Mouse (Mus musculus): ENCODE results near the gene Gm44511. TPM values are rescaled to one million over a fixed set of nuclear protein-coding genes. Genes with fewer than 3 reads are reported as not detected.

Gene Gm44511
- polyA plus RNA-seq (2015; fragmentation: Nextera tagmentation; extraction: Ambion mirVana) = not detected in 2 replicates

- no peak within 1 kb of the TSS for H3K4me3 ChIP-seq (replicated peaks; ENCODE audit: low read depth, low read length)
- H3K27me3 ChIP-seq (ENCODE audit: insufficient read depth, low read length) = no peaks in the 10 kb centered on the region
- no peaks in the 10 kb centered on the region for H3K4me1 ChIP-seq (replicated peaks; ENCODE audit: insufficient read depth, low read length)
- no peaks in the 10 kb centered on the region for H3K9me3 ChIP-seq (replicated peaks; ENCODE audit: low read length)
- DNase-seq (ENCODE audit: low spot score) (no peak), ATAC-seq (replicated peaks; ENCODE audit: low FRiP score, low read depth) (no peak)
- WGBS = 87% methylated on average over 6 of the region's 6 CpGs
- H3K4me2 ChIP-seq (ENCODE audit: low read length) = no peak within 1 kb of the TSS
- H3K27ac ChIP-seq = no peak within 1 kb of the TSS
- no peaks in the 10 kb centered on the region for H3K36me3 ChIP-seq (ENCODE audit: insufficient read depth, low read length)
- TF ChIP-seq CTCF (IDR thresholded peaks at IDR 0.05; ENCODE audit: low read depth) = no peak
- no peak within 1 kb of the TSS for H3K9ac ChIP-seq (ENCODE audit: low read depth, low read length)
Observed at GRCm38 (mm10) chr6:128826132-128826531, at the start of gene Gm44511, which contains the start of gene Klrb1b. Gene Gm44511, minus strand, starts transcription at chr6:128826315. Gene Klrb1b, minus strand, starts transcription at chr6:128826331.

GRCm38 (mm10) chr6:128871910-128872610 lies 45.9 kb upstream of the Gm44511 start:
- ATAC-seq (replicated peaks; ENCODE audit: low FRiP score, low read depth) (no peak), DNase-seq (ENCODE audit: low spot score) (no peak)
- Histone ChIP-seq H3K27me3 (ENCODE audit: insufficient read depth, low read length) (no peaks in the 10 kb centered on the region), H3K9ac (ENCODE audit: low read depth, low read length) (no peak overlapping the region), H3K9me3 (replicated peaks; ENCODE audit: low read length) (no peaks in the 10 kb centered on the region), H3K4me1 (replicated peaks; ENCODE audit: insufficient read depth, low read length) (no peaks in the 10 kb centered on the region), H3K4me2 (ENCODE audit: low read length) (no peak overlapping the region), H3K36me3 (ENCODE audit: insufficient read depth, low read length) (no peaks in the 10 kb centered on the region), H3K4me3 (replicated peaks; ENCODE audit: low read depth, low read length) (no peak overlapping the region), H3K27ac (no peak overlapping the region)
- no peak for TF ChIP-seq CTCF (IDR thresholded peaks at IDR 0.05; ENCODE audit: low read depth)
- 87% methylated on average over 1 of the region's 1 CpGs for WGBS

GRCm38 (mm10) chr6:128868861-128869260 lies 42.7 kb upstream of the Gm44511 start:
- Histone ChIP-seq H3K4me3 (replicated peaks; ENCODE audit: low read depth, low read length) (no peak overlapping the region), H3K9ac (ENCODE audit: low read depth, low read length) (no peak overlapping the region), H3K9me3 (replicated peaks; ENCODE audit: low read length) (no peaks in the 10 kb centered on the region), H3K4me2 (ENCODE audit: low read length) (no peak overlapping the region), H3K27ac (no peak overlapping the region), H3K27me3 (ENCODE audit: insufficient read depth, low read length) (no peaks in the 10 kb centered on the region), H3K4me1 (replicated peaks; ENCODE audit: insufficient read depth, low read length) (no peaks in the 10 kb centered on the region), H3K36me3 (ENCODE audit: insufficient read depth, low read length) (no peaks in the 10 kb centered on the region)
- ATAC-seq (replicated peaks; ENCODE audit: low FRiP score, low read depth) (no peak), DNase-seq (ENCODE audit: low spot score) (no peak)
- 30% methylated on average over 3 of the region's 3 CpGs for WGBS
- no peak for TF ChIP-seq CTCF (IDR thresholded peaks at IDR 0.05; ENCODE audit: low read depth)

GRCm38 (mm10) chr6:128857976-128858375 lies 31.9 kb upstream of the Gm44511 start:
- Histone ChIP-seq H3K27ac (no peak overlapping the region), H3K4me3 (replicated peaks; ENCODE audit: low read depth, low read length) (no peak overlapping the region), H3K4me1 (replicated peaks; ENCODE audit: insufficient read depth, low read length) (no peaks in the 10 kb centered on the region; the same call in 1 of the 2 replicates), H3K36me3 (ENCODE audit: insufficient read depth, low read length) (no peaks in the 10 kb centered on the region), H3K9me3 (replicated peaks; ENCODE audit: low read length) (no peaks in the 10 kb centered on the region), H3K9ac (ENCODE audit: low read depth, low read length) (no peak overlapping the region), H3K27me3 (ENCODE audit: insufficient read depth, low read length) (no peaks in the 10 kb centered on the region), H3K4me2 (ENCODE audit: low read length) (no peak overlapping the region)
- no peak for ATAC-seq (replicated peaks; ENCODE audit: low FRiP score, low read depth)
- no peak for TF ChIP-seq CTCF (IDR thresholded peaks at IDR 0.05; ENCODE audit: low read depth)
- WGBS = 93% methylated on average over 2 of the region's 2 CpGs
- DNase-seq (ENCODE audit: low spot score) = no peak

GRCm38 (mm10) chr6:128856250-128856649 lies 30.1 kb upstream of the Gm44511 start:
- DNase-seq (ENCODE audit: low spot score) = peak; percentile 87
- Histone ChIP-seq H3K27me3 (ENCODE audit: insufficient read depth, low read length) (no peaks in the 10 kb centered on the region), H3K4me3 (replicated peaks; ENCODE audit: low read depth, low read length) (no peak overlapping the region), H3K36me3 (ENCODE audit: insufficient read depth, low read length) (no peaks in the 10 kb centered on the region), H3K27ac (no peak overlapping the region), H3K9ac (ENCODE audit: low read depth, low read length) (no peak overlapping the region), H3K9me3 (replicated peaks; ENCODE audit: low read length) (no peaks in the 10 kb centered on the region), H3K4me1 (replicated peaks; ENCODE audit: insufficient read depth, low read length) (no peaks in the 10 kb centered on the region; the same call in 1 of the 2 replicates), H3K4me2 (ENCODE audit: low read length) (no peak overlapping the region)
- WGBS = 48% methylated on average over 5 of the region's 5 CpGs
- no peak; the same call in 1 of the 2 replicates for ATAC-seq (replicated peaks; ENCODE audit: low FRiP score, low read depth)
- no peak for TF ChIP-seq CTCF (IDR thresholded peaks at IDR 0.05; ENCODE audit: low read depth)

GRCm38 (mm10) chr6:128855477-128855876 lies 29.4 kb upstream of the Gm44511 start:
- WGBS = 52% methylated on average over 1 of the region's 1 CpGs
- no peak overlapping the region for H3K27ac ChIP-seq
- H3K9ac ChIP-seq (ENCODE audit: low read depth, low read length) = no peak overlapping the region
- DNase-seq (ENCODE audit: low spot score) (no peak), ATAC-seq (replicated peaks; ENCODE audit: low FRiP score, low read depth) (no peak)
- H3K27me3 ChIP-seq (ENCODE audit: insufficient read depth, low read length) = no peaks in the 10 kb centered on the region
- no peaks in the 10 kb centered on the region for H3K36me3 ChIP-seq (ENCODE audit: insufficient read depth, low read length)
- no peaks in the 10 kb centered on the region for H3K9me3 ChIP-seq (replicated peaks; ENCODE audit: low read length)
- H3K4me1 ChIP-seq (replicated peaks; ENCODE audit: insufficient read depth, low read length) = no peaks in the 10 kb centered on the region; the same call in 1 of the 2 replicates
- H3K4me2 ChIP-seq (ENCODE audit: low read length) = no peak overlapping the region
- no peak for TF ChIP-seq CTCF (IDR thresholded peaks at IDR 0.05; ENCODE audit: low read depth)
- no peak overlapping the region for H3K4me3 ChIP-seq (replicated peaks; ENCODE audit: low read depth, low read length)

Measured in kidney, postnatal 0 days (tissue).